Mouse (Mus musculus) stomach, embryonic 14.5 days (tissue): ENCODE measurements around the gene Map4k5. TPM values are rescaled to one million over a fixed set of nuclear protein-coding genes. Genes with fewer than 3 reads are reported as not detected.

ENCODE experiments used
- ATAC-seq: fragments of 200-750 bp; cut with Nextera tagmentation; 2 replicates; pipeline ENCODE4 v1.8.0; 2017; ENCODE audit warnings: low read depth, moderate TSS enrichment; ENCODE audit not compliant: insufficient number of reproducible peaks, insufficient read depth, low FRiP score
- H3K27ac ChIP-seq: fragments of 300-500 bp; sonication (generic); 2 replicates; pipeline ENCODE4 v1.5.1; 2014; ENCODE audit warnings: mild to moderate bottlenecking, low read length, moderate library complexity, mixed read lengths
- H3K27me3 ChIP-seq: fragments of 300-500 bp; sonication (generic); 2 replicates; pipeline ENCODE4 v1.6.1; 2014; ENCODE audit warnings: low read length, control low read depth, mixed read lengths; ENCODE audit not compliant: control insufficient read depth, insufficient read depth
- H3K36me3 ChIP-seq: fragments of 300-500 bp; sonication (generic); 2 replicates; pipeline ENCODE4 v1.6.1; 2014; ENCODE audit warnings: mild to moderate bottlenecking, control low read depth, low read length, moderate library complexity, mixed read lengths; ENCODE audit not compliant: control insufficient read depth, insufficient read depth
- H3K4me1 ChIP-seq: fragments of 300-500 bp; sonication (generic); 2 replicates; pipeline ENCODE4 v1.6.1; 2014; ENCODE audit warnings: low read length, control low read depth, mixed read lengths; ENCODE audit not compliant: control insufficient read depth, insufficient read depth
- H3K4me2 ChIP-seq: fragments of 300-500 bp; sonication (generic); replicated peaks from 2 replicates; pipeline ENCODE4 v1.6.1; 2014; ENCODE audit warnings: low read depth, low read length, control low read depth
- H3K4me3 ChIP-seq: fragments of 300-500 bp; sonication (generic); 2 replicates; pipeline ENCODE4 v1.5.1; 2014; ENCODE audit warnings: low read depth, low read length, control low read depth
- H3K9ac ChIP-seq: fragments of 300-500 bp; sonication (generic); replicated peaks from 2 replicates; pipeline ENCODE4 v1.6.1; 2014; ENCODE audit warnings: low read depth, mild to moderate bottlenecking, control low read depth, low read length, moderate library complexity, mixed read lengths
- H3K9me3 ChIP-seq: fragments of 300-500 bp; sonication (generic); 2 replicates; pipeline ENCODE4 v1.6.1; 2016; ENCODE audit warnings: low read depth, low read length, control low read depth; ENCODE audit not compliant: control insufficient read depth
- WGBS: fragments of 180-500 bp; shearing (Covaris S2); extraction: QIAGEN DNeasy Blood & Tissue Kit; methylation state at CpG from one replicate; pipeline ENCODE4 v1.1.7; 2014; 5-methylcytosine and 5-hydroxymethylcytosine counted together
- polyA plus RNA-seq: library from polyadenylated mRNA; unstranded; fragments of >200 nt; fragmentation: Nextera tagmentation; extraction: Ambion mirVana; gene quantifications from 2 replicates; pipeline ENCODE4 v1.2.1, GENCODE M21; 2014

Map4k5 gene
- polyA plus RNA-seq, 1 experiment from 2014 or later: 37.4 TPM

GRCm38 (mm10) chr12:69814272-69814671 is 78.7 kb downstream of the Map4k5 start:
- 33% methylated on average over 6 of the region's 6 CpGs for WGBS
- Histone ChIP-seq H3K9me3 (no peaks in the 10 kb centered on the region), H3K27ac (peak overlapping the region; percentile 33), H3K36me3 (peaks cover 32% of the 10 kb centered on the region), H3K27me3 (no peaks in the 10 kb centered on the region), H3K4me1 (peaks cover 15% of the 10 kb centered on the region; the same call in 1 of the 2 replicates), H3K9ac (no peak overlapping the region), H3K4me3 (no peak overlapping the region), H3K4me2 (no peak overlapping the region)
- 0 out of 2 replicates have a peak, but pooled peaks have one; percentile 18 for ATAC-seq

- H3K36me3 ChIP-seq: peaks cover 31% of the 10 kb centered on the region
Observed at GRCm38 (mm10) chr12:69813596-69813995, 79.4 kb downstream of the Map4k5 start.

GRCm38 (mm10) chr12:69812986-69813385 is 80.0 kb downstream of the Map4k5 start:
- H3K4me3 ChIP-seq: no peak overlapping the region
- peaks cover 15% of the 10 kb centered on the region; the same call in 1 of the 2 replicates for H3K4me1 ChIP-seq
- 48% methylated on average over 3 of the region's 3 CpGs for WGBS
- H3K27me3 ChIP-seq: no peaks in the 10 kb centered on the region
- peaks cover 30% of the 10 kb centered on the region for H3K36me3 ChIP-seq
- H3K27ac ChIP-seq: no peak overlapping the region
- H3K4me2 ChIP-seq: no peak overlapping the region
- no peaks in the 10 kb centered on the region for H3K9me3 ChIP-seq
- H3K9ac ChIP-seq: no peak overlapping the region
- no peak for ATAC-seq

More at GRCm38 (mm10) chr12:69813596-69813995, 79.4 kb downstream of the Map4k5 start:
- Histone ChIP-seq H3K9ac (no peak overlapping the region), H3K4me3 (no peak overlapping the region), H3K9me3 (no peaks in the 10 kb centered on the region), H3K27ac (no peak overlapping the region), H3K4me2 (no peak overlapping the region), H3K4me1 (peaks cover 15% of the 10 kb centered on the region; the same call in 1 of the 2 replicates), H3K27me3 (no peaks in the 10 kb centered on the region)
- ATAC-seq: no peak
- WGBS: 66% methylated on average over 2 of the region's 2 CpGs

- peaks cover 15% of the 10 kb centered on the region; the same call in 1 of the 2 replicates for H3K4me1 ChIP-seq
- no peak overlapping the region for H3K4me3 ChIP-seq
- WGBS: 27% methylated on average over 1 of the region's 1 CpGs
- H3K27ac ChIP-seq: no peak overlapping the region
- H3K36me3 ChIP-seq: peaks cover 21% of the 10 kb centered on the region
- H3K27me3 ChIP-seq: no peaks in the 10 kb centered on the region
- no peak overlapping the region for H3K4me2 ChIP-seq
- H3K9me3 ChIP-seq: no peaks in the 10 kb centered on the region
- no peak overlapping the region for H3K9ac ChIP-seq
- no peak for ATAC-seq
Observed at GRCm38 (mm10) chr12:69811976-69812375, 81.0 kb downstream of the Map4k5 start.

DNA sequence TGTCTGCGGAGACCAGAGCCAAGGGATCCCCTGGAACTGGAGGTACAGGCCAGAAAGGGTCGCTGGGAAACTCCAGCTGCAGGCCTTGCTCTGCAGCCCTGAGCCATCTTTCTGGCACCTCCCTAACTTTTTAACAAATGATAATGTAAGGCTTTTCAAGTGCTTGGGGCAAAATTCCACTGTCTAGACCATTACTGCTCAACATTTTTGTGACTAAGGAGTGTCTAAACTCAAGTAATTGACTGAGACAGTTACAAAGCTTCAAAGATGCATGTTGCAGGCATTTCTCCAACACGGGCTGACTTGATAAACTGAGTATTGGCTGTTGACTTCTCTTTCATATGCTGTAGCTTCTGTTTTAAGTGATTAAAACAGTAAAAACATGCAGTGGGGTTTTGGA is 83.6 kb downstream of the Map4k5 start:
- Histone ChIP-seq H3K27me3 (no peaks in the 10 kb centered on the region), H3K9me3 (no peaks in the 10 kb centered on the region), H3K36me3 (peaks cover 17% of the 10 kb centered on the region), H3K27ac (no peak overlapping the region), H3K9ac (no peak overlapping the region), H3K4me3 (no peak overlapping the region), H3K4me1 (peaks cover 13% of the 10 kb centered on the region; the same call in 1 of the 2 replicates), H3K4me2 (no peak overlapping the region)
- 60% methylated on average over 3 of the region's 3 CpGs for WGBS
- no peak for ATAC-seq

DNA sequence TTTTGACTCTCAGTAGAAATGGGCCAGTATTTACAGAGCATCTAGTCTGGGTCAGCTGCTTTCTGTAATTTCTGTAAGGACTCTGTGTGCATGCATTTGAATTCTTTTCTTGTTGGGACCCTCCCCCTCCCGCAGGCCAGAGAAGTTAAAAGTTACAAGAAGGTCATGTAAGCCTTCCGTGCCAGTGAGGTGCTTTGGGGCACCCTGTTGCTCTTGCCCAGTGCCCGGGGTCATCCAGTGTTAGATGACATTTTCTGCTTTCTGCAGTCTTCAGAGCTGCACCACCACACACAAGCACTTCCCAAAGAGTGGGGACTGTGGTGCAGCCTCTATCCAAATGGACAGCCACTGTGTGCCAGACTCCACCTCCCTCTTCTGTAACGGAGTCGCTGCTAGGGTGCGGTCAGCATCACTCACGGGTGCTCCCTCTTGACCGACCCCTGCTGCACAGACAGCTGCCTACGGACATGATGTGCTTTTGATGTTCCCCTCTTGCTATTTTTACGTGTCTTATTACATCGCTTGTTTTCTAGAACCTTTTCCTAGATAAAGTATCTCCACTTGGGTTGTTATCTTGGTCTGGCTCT is 85.5 kb downstream of the Map4k5 start:
- WGBS: 71% methylated on average over 11 of the region's 11 CpGs
- H3K4me2 ChIP-seq: no peak overlapping the region
- H3K27ac ChIP-seq: no peak overlapping the region
- no peaks in the 10 kb centered on the region for H3K27me3 ChIP-seq
- no peak overlapping the region for H3K9ac ChIP-seq
- no peaks in the 10 kb centered on the region for H3K4me1 ChIP-seq
- no peaks in the 10 kb centered on the region for H3K9me3 ChIP-seq
- H3K36me3 ChIP-seq: peaks cover 17% of the 10 kb centered on the region
- no peak overlapping the region for H3K4me3 ChIP-seq
- no peak for ATAC-seq

GRCm38 (mm10) chr12:69805148-69805547 is 87.9 kb downstream of the Map4k5 start:
- no peak overlapping the region for H3K4me2 ChIP-seq
- no peak overlapping the region for H3K4me3 ChIP-seq
- ATAC-seq: no peak
- no peaks in the 10 kb centered on the region for H3K4me1 ChIP-seq
- H3K9me3 ChIP-seq: no peaks in the 10 kb centered on the region
- no peaks in the 10 kb centered on the region for H3K27me3 ChIP-seq
- WGBS: 87% methylated on average over 6 of the region's 6 CpGs
- H3K9ac ChIP-seq: no peak overlapping the region
- no peak overlapping the region for H3K27ac ChIP-seq
- H3K36me3 ChIP-seq: peaks cover 17% of the 10 kb centered on the region

DNA sequence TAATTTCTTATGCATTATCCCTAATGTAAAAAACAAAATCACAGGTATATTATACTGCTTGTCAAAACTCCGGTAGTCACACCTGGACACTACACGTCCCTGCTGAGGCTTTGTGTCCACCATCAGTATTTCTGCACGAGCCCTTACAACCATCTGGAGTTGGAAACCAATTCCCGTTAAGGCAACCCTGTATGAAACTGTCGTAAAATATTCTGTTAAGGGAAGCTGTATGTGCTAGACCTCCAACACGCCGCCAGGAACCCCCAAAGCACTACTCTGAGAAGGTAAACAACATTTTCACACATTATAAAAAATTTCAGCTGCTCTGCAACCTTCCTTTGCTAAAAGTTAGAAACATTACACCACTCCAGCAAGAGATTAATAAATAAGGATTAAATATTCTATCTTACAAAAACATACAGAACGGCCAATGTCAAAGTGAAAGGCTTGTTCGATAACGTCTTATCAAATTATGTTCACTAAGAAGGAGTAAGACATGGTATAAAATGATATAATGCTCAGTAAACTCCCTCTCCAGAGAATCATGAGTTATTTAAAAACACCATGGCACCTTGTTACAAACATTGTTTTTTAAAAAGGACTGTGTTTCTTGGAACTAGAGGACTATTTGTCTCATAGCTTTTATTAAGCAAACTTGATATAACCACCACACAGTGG is 88.5 kb downstream of the Map4k5 start:
- ATAC-seq: no peak
- no peak overlapping the region for H3K27ac ChIP-seq
- no peaks in the 10 kb centered on the region for H3K9me3 ChIP-seq
- WGBS: 92% methylated on average over 10 of the region's 10 CpGs
- no peak overlapping the region for H3K4me2 ChIP-seq
- no peaks in the 10 kb centered on the region for H3K27me3 ChIP-seq
- no peak overlapping the region for H3K4me3 ChIP-seq
- peaks cover 17% of the 10 kb centered on the region for H3K36me3 ChIP-seq
- no peak overlapping the region for H3K9ac ChIP-seq
- no peaks in the 10 kb centered on the region for H3K4me1 ChIP-seq
